Mouse (Mus musculus): ENCODE measurements around the gene Malsu1. TPM values are rescaled to one million over a fixed set of nuclear protein-coding genes. Genes with fewer than 3 reads are reported as not detected.

Malsu1 gene
- polyA plus RNA-seq, 1 experiment from 2014 or later, result 68.6 TPM

DNA sequence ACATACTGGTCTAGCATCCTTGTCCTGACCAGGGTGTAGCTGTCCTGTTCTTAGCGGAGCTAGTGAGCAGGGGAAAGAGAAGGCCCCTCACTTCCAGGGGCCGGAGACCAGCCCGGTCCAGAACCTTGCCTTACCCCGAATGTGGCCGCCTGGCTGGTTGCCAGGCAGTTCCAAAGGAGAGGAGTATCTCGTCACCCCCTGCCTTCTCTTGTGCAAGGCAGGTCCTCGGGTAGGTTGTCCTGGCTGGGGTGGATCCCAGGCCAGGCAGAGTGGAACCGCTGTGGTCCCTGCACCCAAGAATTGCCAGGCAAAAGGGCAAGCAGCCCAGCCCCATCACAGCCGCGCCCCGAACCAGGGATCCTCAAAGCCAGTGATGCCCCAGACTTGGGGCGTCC is 36.3 kb upstream of the Malsu1 start:
- H3K4me2 ChIP-seq, result no peak overlapping the region
- no peak overlapping the region for H3K4me3 ChIP-seq (ENCODE audit: low read depth, low read length)

DNA sequence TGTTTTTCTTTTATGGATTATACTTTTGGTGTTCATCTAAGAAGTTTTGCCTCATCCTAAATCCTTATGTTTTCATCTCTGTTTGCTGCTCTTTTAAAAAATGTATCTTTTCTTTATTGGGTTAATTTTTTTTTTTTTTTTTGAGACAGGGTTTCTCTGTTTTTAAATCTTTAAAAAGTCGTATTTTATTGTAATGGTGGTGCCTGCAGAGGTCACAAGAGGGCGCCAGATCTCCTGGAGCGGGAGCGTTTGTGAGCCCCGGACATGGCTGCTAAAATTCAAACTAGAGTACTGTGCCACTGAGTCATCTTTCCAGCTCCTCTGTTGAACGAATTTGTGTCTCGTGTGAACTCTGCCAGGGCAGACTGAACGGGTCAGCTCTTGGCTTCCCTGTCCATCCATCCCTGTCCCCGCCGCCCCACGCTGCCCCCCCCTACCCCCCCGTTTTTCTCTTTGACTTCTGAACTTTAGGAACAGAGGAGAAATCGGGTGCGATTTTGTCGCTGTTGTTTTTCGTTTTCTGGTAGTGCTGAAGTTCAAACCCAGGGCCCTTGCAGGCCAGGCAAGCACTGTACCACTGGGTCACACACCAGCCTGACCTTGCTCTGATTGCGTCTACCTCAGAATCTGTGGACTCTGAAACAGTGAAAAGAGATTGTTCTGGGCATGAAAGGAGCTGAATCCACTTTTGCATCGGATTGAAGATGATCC is 34.0 kb upstream of the Malsu1 start:
- H3K36me3 ChIP-seq (ENCODE audit: control insufficient read depth, insufficient read depth, low read length), result no peaks in the 10 kb centered on the region
- ATAC-seq (replicated peaks; ENCODE audit: low FRiP score) (no peak), DNase-seq (ENCODE audit: low spot score) (peak; percentile 47)
- no peak overlapping the region for H3K27ac ChIP-seq (ENCODE audit: low read depth, low read length)
- H3K4me2 ChIP-seq, result peak overlapping the region; percentile 57
- peak overlapping the region; percentile 53 for H3K9ac ChIP-seq (ENCODE audit: low read depth, low read length)
- H3K9me3 ChIP-seq (ENCODE audit: control insufficient read depth, low read length), result no peaks in the 10 kb centered on the region
- 15% methylated on average over 18 of the region's 18 CpGs for WGBS
- peaks cover 6% of the 10 kb centered on the region for H3K4me1 ChIP-seq (replicated peaks; ENCODE audit: control insufficient read depth, insufficient read depth, low read length)
- H3K27me3 ChIP-seq (replicated peaks; ENCODE audit: control insufficient read depth, insufficient read depth, low read length), result peaks cover 22% of the 10 kb centered on the region
- peak overlapping the region; percentile 36 for H3K4me3 ChIP-seq (ENCODE audit: low read depth, low read length)

More for the DNA sequence above, 36.3 kb upstream of the Malsu1 start:
- DNase-seq (ENCODE audit: low spot score) (no peak), ATAC-seq (replicated peaks; ENCODE audit: low FRiP score) (no peak)
- no peak overlapping the region for H3K9ac ChIP-seq (ENCODE audit: low read depth, low read length)
- H3K27me3 ChIP-seq (replicated peaks; ENCODE audit: control insufficient read depth, insufficient read depth, low read length), result peaks cover 22% of the 10 kb centered on the region
- peaks cover 6% of the 10 kb centered on the region for H3K4me1 ChIP-seq (replicated peaks; ENCODE audit: control insufficient read depth, insufficient read depth, low read length)
- H3K27ac ChIP-seq (ENCODE audit: low read depth, low read length), result no peak overlapping the region
- no peaks in the 10 kb centered on the region for H3K36me3 ChIP-seq (ENCODE audit: control insufficient read depth, insufficient read depth, low read length)
- no peaks in the 10 kb centered on the region for H3K9me3 ChIP-seq (ENCODE audit: control insufficient read depth, low read length)
- 51% methylated on average over 12 of the region's 12 CpGs for WGBS

DNA sequence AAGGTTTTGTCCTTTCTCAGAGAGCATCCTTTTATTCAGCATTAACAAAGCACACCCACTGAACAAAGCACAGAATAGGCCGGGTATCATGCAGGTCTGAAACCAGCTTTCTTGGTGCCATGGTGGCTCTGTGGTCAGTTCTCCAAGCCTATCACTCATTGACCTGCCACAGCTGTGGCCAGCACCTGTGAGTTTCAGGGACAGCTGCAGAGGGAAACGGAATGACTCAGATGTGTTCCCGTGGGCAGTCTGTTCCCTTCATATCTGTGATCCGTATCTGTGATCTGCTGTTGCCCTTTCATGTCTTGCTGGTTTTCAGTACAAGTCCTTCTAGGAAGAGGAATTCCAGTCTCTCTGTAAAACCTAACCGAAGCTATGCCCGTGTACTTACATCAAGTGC is 27.1 kb upstream of the Malsu1 start:
- ATAC-seq (replicated peaks; ENCODE audit: low FRiP score), result no peak
- DNase-seq (ENCODE audit: low spot score), result no peak
- H3K9ac ChIP-seq (ENCODE audit: low read depth, low read length), result no peak overlapping the region
- H3K27me3 ChIP-seq (replicated peaks; ENCODE audit: control insufficient read depth, insufficient read depth, low read length), result no peaks in the 10 kb centered on the region; the same call in 1 of the 2 replicates
- no peaks in the 10 kb centered on the region for H3K4me1 ChIP-seq (replicated peaks; ENCODE audit: control insufficient read depth, insufficient read depth, low read length)
- H3K9me3 ChIP-seq (ENCODE audit: control insufficient read depth, low read length), result no peaks in the 10 kb centered on the region
- no peak overlapping the region for H3K4me2 ChIP-seq
- 67% methylated on average over 6 of the region's 6 CpGs for WGBS
- no peak overlapping the region for H3K27ac ChIP-seq (ENCODE audit: low read depth, low read length)
- H3K36me3 ChIP-seq (ENCODE audit: control insufficient read depth, insufficient read depth, low read length), result no peaks in the 10 kb centered on the region
- H3K4me3 ChIP-seq (ENCODE audit: low read depth, low read length), result no peak overlapping the region

DNA sequence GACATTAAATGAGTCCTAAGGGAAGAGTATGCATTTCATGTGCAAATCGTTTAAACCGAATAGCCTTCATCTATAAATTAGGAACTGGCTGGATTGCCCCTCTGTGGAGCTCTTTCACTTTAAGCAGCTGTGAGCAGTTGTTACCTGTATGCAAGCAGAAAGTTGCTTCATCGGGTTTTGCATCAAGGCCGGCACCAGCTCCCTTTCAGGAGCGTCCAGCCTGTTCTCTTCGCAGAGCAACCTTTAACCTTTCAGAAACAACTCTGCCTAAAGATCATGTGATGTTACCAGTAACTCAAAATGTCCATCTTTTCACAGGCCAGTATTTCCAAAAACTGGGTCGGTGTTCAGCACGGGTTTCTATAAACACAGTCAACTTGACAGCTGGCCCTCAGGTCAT is 26.6 kb upstream of the Malsu1 start:
- no peaks in the 10 kb centered on the region; the same call in 1 of the 2 replicates for H3K27me3 ChIP-seq (replicated peaks; ENCODE audit: control insufficient read depth, insufficient read depth, low read length)
- no peaks in the 10 kb centered on the region for H3K36me3 ChIP-seq (ENCODE audit: control insufficient read depth, insufficient read depth, low read length)
- WGBS, result 76% methylated on average over 8 of the region's 8 CpGs
- H3K9me3 ChIP-seq (ENCODE audit: control insufficient read depth, low read length), result no peaks in the 10 kb centered on the region
- DNase-seq (ENCODE audit: low spot score) (no peak), ATAC-seq (replicated peaks; ENCODE audit: low FRiP score) (no peak)
- no peak overlapping the region for H3K27ac ChIP-seq (ENCODE audit: low read depth, low read length)
- no peak overlapping the region for H3K4me2 ChIP-seq
- H3K4me1 ChIP-seq (replicated peaks; ENCODE audit: control insufficient read depth, insufficient read depth, low read length), result no peaks in the 10 kb centered on the region
- H3K9ac ChIP-seq (ENCODE audit: low read depth, low read length), result no peak overlapping the region
- no peak overlapping the region for H3K4me3 ChIP-seq (ENCODE audit: low read depth, low read length)

DNA sequence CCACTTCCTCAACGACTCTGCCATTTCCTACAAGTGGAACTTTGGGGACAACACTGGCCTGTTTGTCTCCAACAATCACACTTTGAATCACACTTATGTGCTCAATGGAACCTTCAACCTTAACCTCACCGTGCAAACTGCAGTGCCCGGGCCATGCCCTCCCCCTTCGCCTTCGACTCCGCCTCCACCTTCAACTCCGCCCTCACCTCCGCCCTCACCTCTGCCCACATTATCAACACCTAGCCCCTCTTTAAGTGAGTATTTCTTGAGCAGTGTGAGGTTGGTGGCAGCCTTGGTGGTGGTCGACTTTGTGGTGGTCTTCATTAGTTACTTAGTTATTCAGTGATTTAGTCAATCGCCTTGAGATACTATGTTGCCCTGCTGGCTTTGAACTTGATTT is 25.7 kb upstream of the Malsu1 start:
- H3K9me3 ChIP-seq (ENCODE audit: control insufficient read depth, low read length), result no peaks in the 10 kb centered on the region
- WGBS, result 57% methylated on average over 10 of the region's 10 CpGs
- H3K27ac ChIP-seq (ENCODE audit: low read depth, low read length), result no peak overlapping the region
- ATAC-seq (replicated peaks; ENCODE audit: low FRiP score) (no peak), DNase-seq (ENCODE audit: low spot score) (no peak)
- no peak overlapping the region for H3K4me3 ChIP-seq (ENCODE audit: low read depth, low read length)
- no peak overlapping the region for H3K4me2 ChIP-seq
- H3K36me3 ChIP-seq (ENCODE audit: control insufficient read depth, insufficient read depth, low read length), result no peaks in the 10 kb centered on the region
- no peaks in the 10 kb centered on the region; the same call in 1 of the 2 replicates for H3K27me3 ChIP-seq (replicated peaks; ENCODE audit: control insufficient read depth, insufficient read depth, low read length)
- no peaks in the 10 kb centered on the region for H3K4me1 ChIP-seq (replicated peaks; ENCODE audit: control insufficient read depth, insufficient read depth, low read length)
- no peak overlapping the region for H3K9ac ChIP-seq (ENCODE audit: low read depth, low read length)

DNA sequence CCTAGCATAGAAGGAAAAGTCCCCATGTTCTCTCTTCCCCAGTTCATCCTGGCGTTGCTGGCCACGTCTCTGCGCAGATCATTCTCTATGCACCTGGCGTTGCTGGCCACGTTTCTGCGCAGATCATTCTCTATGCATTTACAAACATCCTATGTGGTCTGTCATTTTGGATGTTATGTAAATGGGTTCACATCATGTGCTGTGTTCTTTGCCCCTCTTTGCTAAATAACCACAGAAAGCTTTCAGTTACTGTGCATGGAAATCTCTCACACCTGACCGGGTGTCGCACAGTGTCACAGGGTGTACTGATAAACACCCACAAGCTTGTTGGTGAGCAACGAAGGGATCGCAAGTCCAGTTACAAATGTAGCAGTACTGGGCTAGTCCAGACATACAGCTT is 25.2 kb upstream of the Malsu1 start:
- 82% methylated on average over 10 of the region's 10 CpGs for WGBS

DNA sequence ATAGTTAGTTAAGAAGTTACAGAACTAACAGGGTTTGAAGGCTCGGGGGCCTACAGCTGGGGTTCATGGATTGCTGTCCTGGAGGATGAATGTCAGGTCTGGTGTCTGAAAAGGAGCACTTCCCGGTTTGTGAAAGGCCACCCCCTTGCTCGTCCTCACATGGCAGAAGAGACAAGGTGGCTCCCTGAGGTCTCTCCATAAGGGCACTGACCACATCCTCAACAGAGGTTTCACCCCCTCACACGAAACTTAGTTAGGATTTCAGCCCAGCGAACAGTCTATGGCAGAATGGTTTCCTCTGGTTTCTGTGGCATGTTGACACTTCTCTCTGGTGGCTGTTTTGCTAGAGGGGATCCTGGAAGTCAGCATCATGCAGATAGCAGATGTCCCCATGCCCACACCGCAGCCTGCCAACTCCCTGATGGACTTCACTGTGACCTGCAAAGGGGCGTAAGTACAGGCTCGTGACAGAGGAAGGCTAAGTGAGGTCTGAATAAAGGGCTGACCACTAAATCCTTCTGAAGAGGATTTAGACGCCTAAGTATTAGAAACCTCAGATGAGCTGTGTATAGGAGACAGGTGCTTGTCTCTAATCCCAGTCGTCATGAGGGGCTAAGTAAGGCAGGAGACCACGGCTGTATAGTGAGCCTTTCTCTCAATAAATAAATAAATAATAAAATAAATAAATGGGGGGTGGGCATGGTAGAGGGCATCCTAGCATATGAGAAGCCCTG is 22.8 kb upstream of the Malsu1 start:
- Histone ChIP-seq H3K9me3 (ENCODE audit: control insufficient read depth, low read length) (no peaks in the 10 kb centered on the region), H3K27me3 (replicated peaks; ENCODE audit: control insufficient read depth, insufficient read depth, low read length) (no peaks in the 10 kb centered on the region; the same call in 1 of the 2 replicates), H3K9ac (ENCODE audit: low read depth, low read length) (no peak overlapping the region), H3K27ac (ENCODE audit: low read depth, low read length) (no peak overlapping the region), H3K4me1 (replicated peaks; ENCODE audit: control insufficient read depth, insufficient read depth, low read length) (no peaks in the 10 kb centered on the region), H3K4me2 (no peak overlapping the region), H3K4me3 (ENCODE audit: low read depth, low read length) (no peak overlapping the region), H3K36me3 (ENCODE audit: control insufficient read depth, insufficient read depth, low read length) (no peaks in the 10 kb centered on the region)
- ATAC-seq (replicated peaks; ENCODE audit: low FRiP score) (no peak), DNase-seq (ENCODE audit: low spot score) (no peak)
- WGBS, result 67% methylated on average over 11 of the region's 11 CpGs

More for the DNA sequence above, 25.2 kb upstream of the Malsu1 start:
- H3K27me3 ChIP-seq (replicated peaks; ENCODE audit: control insufficient read depth, insufficient read depth, low read length), result no peaks in the 10 kb centered on the region; the same call in 1 of the 2 replicates
- no peaks in the 10 kb centered on the region for H3K9me3 ChIP-seq (ENCODE audit: control insufficient read depth, low read length)
- no peak overlapping the region for H3K4me2 ChIP-seq
- no peaks in the 10 kb centered on the region for H3K4me1 ChIP-seq (replicated peaks; ENCODE audit: control insufficient read depth, insufficient read depth, low read length)
- H3K27ac ChIP-seq (ENCODE audit: low read depth, low read length), result no peak overlapping the region
- no peak overlapping the region for H3K4me3 ChIP-seq (ENCODE audit: low read depth, low read length)
- H3K9ac ChIP-seq (ENCODE audit: low read depth, low read length), result no peak overlapping the region
- DNase-seq (ENCODE audit: low spot score) (no peak), ATAC-seq (replicated peaks; ENCODE audit: low FRiP score) (no peak)
- no peaks in the 10 kb centered on the region for H3K36me3 ChIP-seq (ENCODE audit: control insufficient read depth, insufficient read depth, low read length)

DNA sequence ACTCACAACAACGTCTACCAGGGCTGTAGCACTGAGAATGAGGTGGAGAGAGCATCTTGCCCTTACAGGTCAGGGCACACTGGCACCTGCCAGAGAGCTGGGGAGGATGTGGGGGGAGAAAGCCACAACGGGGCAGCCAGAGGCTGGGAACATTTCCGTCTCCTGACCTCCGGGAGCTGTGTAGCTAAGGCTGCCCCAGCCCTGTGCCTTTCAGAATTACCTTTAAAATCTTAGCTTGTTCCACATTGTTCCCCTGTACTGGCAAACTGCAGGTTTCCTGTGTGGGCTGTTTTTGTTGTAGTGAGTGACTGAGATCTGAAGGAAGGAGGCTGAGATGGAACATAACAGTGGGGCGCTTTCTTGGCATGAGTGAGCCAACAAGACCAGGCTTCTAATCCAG is 21.4 kb upstream of the Malsu1 start:
- Histone ChIP-seq H3K4me3 (ENCODE audit: low read depth, low read length) (no peak overlapping the region), H3K4me2 (no peak overlapping the region), H3K27me3 (replicated peaks; ENCODE audit: control insufficient read depth, insufficient read depth, low read length) (no peaks in the 10 kb centered on the region; the same call in 1 of the 2 replicates), H3K9me3 (ENCODE audit: control insufficient read depth, low read length) (no peaks in the 10 kb centered on the region), H3K4me1 (replicated peaks; ENCODE audit: control insufficient read depth, insufficient read depth, low read length) (no peaks in the 10 kb centered on the region), H3K36me3 (ENCODE audit: control insufficient read depth, insufficient read depth, low read length) (no peaks in the 10 kb centered on the region), H3K9ac (ENCODE audit: low read depth, low read length) (no peak overlapping the region), H3K27ac (ENCODE audit: low read depth, low read length) (no peak overlapping the region)
- ATAC-seq (replicated peaks; ENCODE audit: low FRiP score), result no peak
- no peak for DNase-seq (ENCODE audit: low spot score)
- 56% methylated on average over 5 of the region's 5 CpGs for WGBS

Data from liver, embryonic 11.5 days (tissue).